Mouse (Mus musculus): ENCODE results near the gene Tulp1. TPM values are rescaled to one million over a fixed set of nuclear protein-coding genes. Genes with fewer than 3 reads are reported as not detected.
"Not testable (repeated sequence)": the region's sequence is repeated elsewhere in the genome, so short reads cannot be mapped to it uniquely, and the experiment has no call there.

The Tulp1 gene
- polyA plus RNA-seq (2015; fragmentation: Nextera tagmentation; extraction: Ambion mirVana): 2.1 and 2.2 TPM in 2 replicates

DNA sequence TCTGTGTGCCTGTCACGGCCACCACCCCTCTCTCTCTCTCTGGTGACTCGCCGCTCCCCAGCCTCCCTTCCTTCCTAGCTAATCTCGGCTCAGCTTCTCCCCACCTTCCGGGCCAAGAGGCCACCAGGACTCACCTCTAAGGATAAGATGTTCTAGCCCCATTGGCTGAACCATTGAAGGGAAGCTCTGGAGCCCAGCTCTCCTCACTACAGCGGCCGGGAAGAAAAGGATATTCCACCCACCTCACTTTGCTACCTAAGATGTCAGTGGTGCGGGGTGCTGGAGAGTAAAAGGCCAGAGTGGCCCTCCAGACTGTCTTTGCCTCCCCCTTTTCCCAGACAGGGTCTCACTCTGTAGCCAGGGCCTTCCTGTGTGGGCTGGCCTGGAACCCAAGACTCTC lies at the start of gene Tulp1:
Gene Tulp1 (minus strand): TSS at position 101 of the 400 bp plus-strand sequence.
- H3K36me3 ChIP-seq: no peaks in the 10 kb centered on the region
- no peak for ATAC-seq (ENCODE audit: low FRiP score)
- peak within 1 kb of the TSS; percentile 41 for H3K4me2 ChIP-seq
- H3K4me3 ChIP-seq: peak within 1 kb of the TSS; percentile 22
- H3K27me3 ChIP-seq: peaks cover 64% of the 10 kb centered on the region
- no peaks in the 10 kb centered on the region for H3K9me3 ChIP-seq
- H3K4me1 ChIP-seq (replicated peaks): peaks cover 27% of the 10 kb centered on the region
- 34% methylated on average over 8 of the region's 8 CpGs for WGBS
- H3K27ac ChIP-seq: no peak within 1 kb of the TSS
- peak within 1 kb of the TSS; percentile 49 for H3K9ac ChIP-seq

- Histone ChIP-seq H3K9ac (no peak overlapping the region), H3K27ac (no peak overlapping the region), H3K27me3 (no peaks in the 10 kb centered on the region), H3K4me1 (replicated peaks) (no peaks in the 10 kb centered on the region), H3K9me3 (no peaks in the 10 kb centered on the region), H3K4me2 (no peak overlapping the region), H3K4me3 (no peak overlapping the region), H3K36me3 (peaks cover 41% of the 10 kb centered on the region)
- WGBS: 86% methylated on average over 10 of the region's 10 CpGs
- ATAC-seq (ENCODE audit: low FRiP score): no peak
Observed at GRCm38 (mm10) chr17:28411381-28411960, 46.4 kb upstream of the Tulp1 start.

DNA sequence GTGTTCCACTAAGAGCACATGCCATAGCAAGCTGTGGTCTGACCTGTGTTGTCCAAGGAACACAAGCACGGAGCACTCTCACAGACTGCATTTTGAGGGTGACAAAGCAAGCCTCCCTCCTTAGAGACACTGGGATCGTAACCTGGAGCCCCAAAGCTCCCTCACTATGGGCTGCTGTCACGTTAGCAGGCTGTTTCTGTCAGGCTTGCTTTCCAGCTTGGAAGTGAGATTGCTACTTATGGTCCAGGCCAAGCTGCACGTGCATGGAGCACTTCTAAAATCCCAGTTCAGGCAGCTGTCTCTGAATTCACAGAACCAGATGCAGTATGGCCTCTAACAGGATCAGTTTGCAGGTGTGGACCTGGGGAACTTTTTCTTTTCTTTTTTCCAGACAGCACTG lies 45.7 kb upstream of the Tulp1 start:
- 92% methylated on average over 4 of the region's 4 CpGs for WGBS
- H3K4me3 ChIP-seq: no peak overlapping the region

GRCm38 (mm10) chr17:28408251-28408918 lies 43.4 kb upstream of the Tulp1 start:
- WGBS: 83% methylated on average over 5 of the region's 5 CpGs
- H3K27me3 ChIP-seq: no peaks in the 10 kb centered on the region
- no peak for ATAC-seq (ENCODE audit: low FRiP score)

More for the DNA sequence above, 45.7 kb upstream of the Tulp1 start:
- H3K27me3 ChIP-seq: no peaks in the 10 kb centered on the region
- peaks cover 45% of the 10 kb centered on the region for H3K36me3 ChIP-seq
- no peak for ATAC-seq (ENCODE audit: low FRiP score)
- no peaks in the 10 kb centered on the region for H3K4me1 ChIP-seq (replicated peaks)
- no peaks in the 10 kb centered on the region for H3K9me3 ChIP-seq
- no peak overlapping the region for H3K4me2 ChIP-seq
- H3K9ac ChIP-seq: no peak overlapping the region
- H3K27ac ChIP-seq: no peak overlapping the region

DNA sequence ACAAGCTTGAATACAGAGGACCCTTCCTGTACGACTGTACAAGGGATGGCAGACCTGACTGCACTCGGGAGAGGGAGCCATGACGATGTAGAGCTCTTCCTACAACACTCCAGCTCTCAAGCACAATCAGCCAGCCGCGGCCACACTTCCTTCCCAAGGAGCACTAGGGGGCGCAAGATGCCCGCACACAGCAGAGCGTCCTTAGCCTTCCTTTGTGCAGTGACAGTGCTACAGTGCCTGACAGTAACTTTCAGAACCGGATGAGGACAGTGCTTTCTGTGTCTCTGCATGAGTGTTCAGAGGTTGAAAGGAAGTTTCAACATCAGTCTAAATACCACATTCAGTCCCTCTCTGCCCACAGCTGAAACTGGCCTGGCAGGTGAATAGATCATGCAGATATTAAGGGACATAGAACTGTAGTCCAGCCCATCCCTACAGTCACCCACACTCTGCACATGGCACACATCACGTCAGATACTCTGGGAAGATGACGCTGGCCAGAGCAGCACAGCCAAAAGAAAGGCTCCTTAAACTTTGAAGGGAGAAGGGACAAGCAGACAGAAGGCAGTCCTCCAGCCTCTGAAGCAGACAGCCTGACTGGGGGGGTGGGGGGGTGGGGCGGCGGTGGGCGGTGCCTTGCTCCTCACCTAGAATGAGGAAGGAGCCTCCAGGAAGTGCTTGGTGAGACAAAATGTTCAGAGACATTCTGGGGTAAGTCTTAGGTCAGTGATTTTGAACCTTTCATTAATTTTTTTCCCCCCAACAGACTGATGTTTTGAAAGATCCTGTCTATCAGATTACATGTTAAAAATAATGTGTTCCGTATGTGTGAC lies 42.6 kb upstream of the Tulp1 start:
- Histone ChIP-seq H3K27me3 (no peaks in the 10 kb centered on the region), H3K27ac (no peak overlapping the region)

More at GRCm38 (mm10) chr17:28408251-28408918, 43.4 kb upstream of the Tulp1 start:
- H3K4me1 ChIP-seq (replicated peaks): no peaks in the 10 kb centered on the region
- H3K4me2 ChIP-seq: no peak overlapping the region
- no peak overlapping the region for H3K9ac ChIP-seq
- no peaks in the 10 kb centered on the region for H3K9me3 ChIP-seq
- no peak overlapping the region for H3K27ac ChIP-seq
- H3K36me3 ChIP-seq: peaks cover 44% of the 10 kb centered on the region
- H3K4me3 ChIP-seq: no peak overlapping the region

GRCm38 (mm10) chr17:28406471-28406870 lies 41.4 kb upstream of the Tulp1 start:
- peaks cover 42% of the 10 kb centered on the region for H3K36me3 ChIP-seq
- no peak overlapping the region for H3K4me2 ChIP-seq
- no peak overlapping the region for H3K4me3 ChIP-seq
- no peak overlapping the region for H3K27ac ChIP-seq
- WGBS: 83% methylated on average over 7 of the region's 7 CpGs
- H3K4me1 ChIP-seq (replicated peaks): no peaks in the 10 kb centered on the region
- ATAC-seq (ENCODE audit: low FRiP score): no peak
- no peak overlapping the region for H3K9ac ChIP-seq
- no peaks in the 10 kb centered on the region for H3K9me3 ChIP-seq
- H3K27me3 ChIP-seq: no peaks in the 10 kb centered on the region

More for the DNA sequence above, 42.6 kb upstream of the Tulp1 start:
- Histone ChIP-seq H3K4me1 (replicated peaks) (no peaks in the 10 kb centered on the region), H3K36me3 (peaks cover 41% of the 10 kb centered on the region), H3K9ac (no peak overlapping the region), H3K9me3 (no peaks in the 10 kb centered on the region), H3K4me3 (no peak overlapping the region), H3K4me2 (no peak overlapping the region)
- ATAC-seq (ENCODE audit: low FRiP score): peak; percentile 79
- 46% methylated on average over 15 of the region's 15 CpGs for WGBS

- not testable (repeated sequence) for H3K4me3 ChIP-seq; H3K9me3 ChIP-seq; H3K4me1 ChIP-seq (replicated peaks); H3K27ac ChIP-seq; ATAC-seq (ENCODE audit: low FRiP score); H3K4me2 ChIP-seq; H3K27me3 ChIP-seq; H3K9ac ChIP-seq
- peaks cover 45% of the 10 kb centered on the region for H3K36me3 ChIP-seq
- WGBS: 98% methylated on average over 2 of the region's 2 CpGs
Observed at GRCm38 (mm10) chr17:28404745-28405144, 39.7 kb upstream of the Tulp1 start.

DNA sequence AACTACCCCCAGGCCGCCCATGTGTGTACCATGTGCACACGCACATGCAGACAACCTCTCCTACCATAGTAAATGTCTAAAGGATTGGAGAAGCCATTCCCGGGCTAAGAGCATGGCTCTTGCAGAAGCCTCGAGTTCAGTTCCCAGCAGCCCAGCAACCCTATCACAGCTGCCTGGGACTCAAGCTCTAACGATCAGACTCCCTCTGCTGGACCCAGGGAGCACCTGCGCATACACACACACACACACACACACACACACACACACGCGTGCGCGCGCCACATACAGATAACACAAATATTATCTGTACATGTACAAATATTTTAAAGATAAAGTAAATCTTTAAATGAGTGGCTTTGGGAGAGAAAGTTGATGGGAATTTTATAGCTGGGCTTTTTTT lies 39.3 kb upstream of the Tulp1 start:
- Histone ChIP-seq H3K9me3 (no peaks in the 10 kb centered on the region), H3K4me1 (replicated peaks) (no peaks in the 10 kb centered on the region), H3K36me3 (peaks cover 50% of the 10 kb centered on the region), H3K27me3 (no peaks in the 10 kb centered on the region), H3K4me3 (no peak overlapping the region), H3K4me2 (no peak overlapping the region), H3K27ac (no peak overlapping the region), H3K9ac (no peak overlapping the region)
- WGBS: 98% methylated on average over 11 of the region's 11 CpGs
- no peak for ATAC-seq (ENCODE audit: low FRiP score)

GRCm38 (mm10) chr17:28394994-28395393 lies 30.0 kb upstream of the Tulp1 start:
- Histone ChIP-seq H3K9me3 (no peaks in the 10 kb centered on the region), H3K9ac (no peak overlapping the region), H3K4me3 (no peak overlapping the region), H3K4me2 (no peak overlapping the region), H3K36me3 (peaks cover 24% of the 10 kb centered on the region), H3K27me3 (0 out of 2 replicates have a peak, but pooled peaks cover 3% of the 10 kb centered on the region), H3K27ac (no peak overlapping the region), H3K4me1 (replicated peaks) (peaks cover 3% of the 10 kb centered on the region; the same call in 1 of the 2 replicates)
- WGBS: 89% methylated on average over 7 of the region's 7 CpGs
- ATAC-seq (ENCODE audit: low FRiP score): no peak

DNA sequence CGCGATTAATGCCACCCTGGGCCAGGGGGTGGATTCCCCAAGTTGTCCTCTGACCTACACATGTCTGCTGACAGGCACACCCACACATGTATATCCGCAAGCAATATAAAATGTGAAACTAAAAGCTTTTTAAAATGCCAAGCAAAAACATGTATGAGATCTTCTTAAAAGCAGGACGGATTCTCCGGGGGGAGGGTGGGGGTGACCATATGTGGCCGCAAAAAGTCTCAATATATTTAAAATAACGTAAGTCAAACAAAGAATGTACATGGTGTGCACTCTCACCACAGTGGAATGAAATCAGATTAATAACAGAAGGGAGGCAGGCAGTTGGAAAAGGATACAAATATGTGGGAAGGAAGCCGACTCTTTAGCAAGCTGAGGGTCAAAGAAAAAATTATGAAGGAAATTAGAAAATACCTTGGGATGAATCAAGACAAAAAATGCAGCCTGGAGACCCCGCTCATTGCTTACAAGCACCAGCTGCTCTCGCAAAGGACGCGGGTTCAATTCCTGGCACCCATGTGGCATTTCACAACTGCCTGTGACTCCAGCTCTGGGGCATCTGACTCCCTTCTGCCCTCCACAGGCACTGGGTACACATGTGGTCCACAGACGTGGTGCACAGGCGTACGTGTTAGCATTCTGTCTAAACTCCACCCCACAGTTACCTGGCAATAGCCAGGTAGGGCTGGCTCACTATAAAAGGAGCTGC lies 29.2 kb upstream of the Tulp1 start:
- H3K4me1 ChIP-seq (replicated peaks): peaks cover 3% of the 10 kb centered on the region; the same call in 1 of the 2 replicates
- peaks cover 17% of the 10 kb centered on the region for H3K36me3 ChIP-seq
- no peaks in the 10 kb centered on the region for H3K9me3 ChIP-seq
- 0 out of 2 replicates have a peak, but pooled peaks cover 4% of the 10 kb centered on the region for H3K27me3 ChIP-seq
- no peak overlapping the region for H3K4me2 ChIP-seq
- 87% methylated on average over 15 of the region's 15 CpGs for WGBS
- H3K9ac ChIP-seq: no peak overlapping the region
- no peak overlapping the region for H3K4me3 ChIP-seq
- no peak overlapping the region for H3K27ac ChIP-seq
- no peak for ATAC-seq (ENCODE audit: low FRiP score)

GRCm38 (mm10) chr17:28391568-28392432 lies 26.8 kb upstream of the Tulp1 start:
- H3K4me3 ChIP-seq: no peak overlapping the region
- H3K4me2 ChIP-seq: 0 out of 2 replicates have a peak overlapping the region, but pooled peaks have one; percentile 13
- H3K36me3 ChIP-seq: no peaks in the 10 kb centered on the region
- no peaks in the 10 kb centered on the region for H3K9me3 ChIP-seq
- peaks cover 23% of the 10 kb centered on the region for H3K27me3 ChIP-seq
- peaks cover 4% of the 10 kb centered on the region for H3K4me1 ChIP-seq (replicated peaks)
- H3K9ac ChIP-seq: no peak overlapping the region
- no peak overlapping the region for H3K27ac ChIP-seq
- WGBS: 9% methylated on average over 21 of the region's 25 CpGs
- no peak for ATAC-seq (ENCODE audit: low FRiP score)
